9 mouse cellular contexts compared by ENCODE assay signal in genomic region chr13:64273352-64273751, GRCm38 (mm10). TPM values are rescaled to one million over a fixed set of nuclear protein-coding genes. Genes with fewer than 3 reads are reported as not detected.
DNase-seq lines count a peak whose midpoint lies in the region; ATAC-seq and TF ChIP-seq lines count a peak whose summit lies in the region.
"Had no signal": no experiment of that assay in that cellular context is flagged by ENCODE, and none has a peak within 500 bp of the region (broad histone marks: within the 10 kb centered on the region; RNA-seq: fewer than 3 reads in every experiment).

No protein-coding gene starts in this region.

- WGBS in kidney, embryonic 16.5 days: 38% methylated on average over 8 of the region's 8 CpGs
- WGBS in forebrain, embryonic 11.5 days: 49% methylated on average over 8 of the region's 8 CpGs
- 52% methylated on average over 8 of the region's 8 CpGs for WGBS in intestine, postnatal 0 days
- WGBS in neural tube, embryonic 12.5 days: 57% methylated on average over 8 of the region's 8 CpGs

- H3K9me3 ChIP-seq in kidney, embryonic 16.5 days (ENCODE audit: low read length): no peaks in the 10 kb centered on the region
- H3K9me3 ChIP-seq in forebrain, embryonic 11.5 days (ENCODE audit: control insufficient read depth, low read length): no peaks in the 10 kb centered on the region
- no peaks in the 10 kb centered on the region for H3K9me3 ChIP-seq in intestine, postnatal 0 days (ENCODE audit: control insufficient read depth)
- no peaks in the 10 kb centered on the region for H3K9me3 ChIP-seq in neural tube, embryonic 12.5 days

- H3K4me2 ChIP-seq in kidney, embryonic 16.5 days (replicated peaks; ENCODE audit: low read depth, low read length): peak overlapping the region; percentile 99
- H3K4me2 ChIP-seq in forebrain, embryonic 11.5 days (ENCODE audit: low read depth, low read length, severe bottlenecking): peak overlapping the region; percentile 100
- H3K4me2 ChIP-seq in intestine, postnatal 0 days (replicated peaks; ENCODE audit: low read depth): peak overlapping the region; percentile 100; the same call in 1 of the 2 replicates
- peak overlapping the region; percentile 97 for H3K4me2 ChIP-seq in neural tube, embryonic 12.5 days (replicated peaks)

- H3K9ac ChIP-seq in kidney, embryonic 16.5 days (replicated peaks; ENCODE audit: low read length): no peak overlapping the region
- H3K9ac ChIP-seq in forebrain, embryonic 11.5 days (ENCODE audit: low read length): no peak overlapping the region
- no peak overlapping the region for H3K9ac ChIP-seq in intestine, postnatal 0 days (ENCODE audit: low read depth, low read length)
- no peak overlapping the region for H3K9ac ChIP-seq in neural tube, embryonic 12.5 days

- H3K36me3 ChIP-seq in kidney, embryonic 16.5 days (ENCODE audit: insufficient read depth, low read length): no peaks in the 10 kb centered on the region
- H3K36me3 ChIP-seq in forebrain, embryonic 11.5 days (ENCODE audit: control insufficient read depth, insufficient read depth, low read length): no peaks in the 10 kb centered on the region
- no peaks in the 10 kb centered on the region for H3K36me3 ChIP-seq in intestine, postnatal 0 days (ENCODE audit: control insufficient read depth, insufficient read depth)
- no peaks in the 10 kb centered on the region for H3K36me3 ChIP-seq in neural tube, embryonic 12.5 days

- no peak for ATAC-seq in kidney, embryonic 16.5 days (ENCODE audit: low FRiP score, low TSS enrichment)
- ATAC-seq in forebrain, embryonic 11.5 days (replicated peaks; ENCODE audit: low FRiP score): no peak
- ATAC-seq in intestine, postnatal 0 days: no peak
- ATAC-seq in neural tube, embryonic 12.5 days (ENCODE audit: low FRiP score, low read depth): no peak

- H3K27ac ChIP-seq in kidney, embryonic 16.5 days (ENCODE audit: low read length): no peak overlapping the region
- no peak overlapping the region for H3K27ac ChIP-seq in forebrain, embryonic 11.5 days (ENCODE audit: low read depth, low read length)
- H3K27ac ChIP-seq in intestine, postnatal 0 days (ENCODE audit: low read depth, low read length): no peak overlapping the region
- H3K27ac ChIP-seq in neural tube, embryonic 12.5 days: no peak overlapping the region

- H3K4me3 ChIP-seq in kidney, embryonic 16.5 days (ENCODE audit: low read length): peak overlapping the region; percentile 63; the same call in 1 of the 2 replicates
- H3K4me3 ChIP-seq in forebrain, embryonic 11.5 days (ENCODE audit: low read depth, low read length): peak overlapping the region; percentile 73
- H3K4me3 ChIP-seq in intestine, postnatal 0 days (ENCODE audit: low read depth, low read length): no peak overlapping the region; the same call in 1 of the 2 replicates
- H3K4me3 ChIP-seq in neural tube, embryonic 12.5 days: no peak overlapping the region

- DNase-seq in kidney, adult 18-20 months: no peak
- DNase-seq in forebrain, embryonic 11.5 days (ENCODE audit: low spot score): no peak
- DNase-seq in spleen, postnatal 36 days (ENCODE audit: low spot score in 2 of 2): no peak
- no peak for DNase-seq in cerebellum, adult 8-10 months
- no peak for DNase-seq in gastrocnemius, postnatal 4 days (ENCODE audit: low spot score in 2 of 2)
- DNase-seq: layer of hippocampus, adult 9-11 months had no signal

- H3K27me3 ChIP-seq in kidney, embryonic 16.5 days (ENCODE audit: insufficient read depth, low read length): 0 out of 2 replicates have a peak, but pooled peaks cover 4% of the 10 kb centered on the region
- peaks cover 4% of the 10 kb centered on the region; the same call in 1 of the 2 replicates for H3K27me3 ChIP-seq in forebrain, embryonic 11.5 days (ENCODE audit: control insufficient read depth, insufficient read depth, low read length)
- H3K27me3 ChIP-seq in intestine, postnatal 0 days (replicated peaks; ENCODE audit: control insufficient read depth, insufficient read depth, low read length): no peaks in the 10 kb centered on the region
- peaks cover 10% of the 10 kb centered on the region; the same call in 1 of the 2 replicates for H3K27me3 ChIP-seq in neural tube, embryonic 12.5 days (replicated peaks)

- TF ChIP-seq CTCF in intestine, postnatal 0 days (IDR thresholded peaks at IDR 0.05; ENCODE audit: low read depth): no peak

- peaks cover 15% of the 10 kb centered on the region for H3K4me1 ChIP-seq in kidney, embryonic 16.5 days (ENCODE audit: insufficient read depth, low read length)
- H3K4me1 ChIP-seq in forebrain, embryonic 11.5 days (replicated peaks; ENCODE audit: control insufficient read depth, insufficient read depth, low read length): 0 out of 2 replicates have a peak, but pooled peaks cover 3% of the 10 kb centered on the region
- H3K4me1 ChIP-seq in intestine, postnatal 0 days (replicated peaks; ENCODE audit: control insufficient read depth, insufficient read depth, low read length): peaks cover 9% of the 10 kb centered on the region; the same call in 1 of the 2 replicates
- H3K4me1 ChIP-seq in neural tube, embryonic 12.5 days: peaks cover 6% of the 10 kb centered on the region; the same call in 1 of the 2 replicates

RNA-seq across cellular contexts. Expression of gene Cdc14b, which starts 1.7 kb away (rescaled TPM):
- 16.1 and 16.9 TPM in 2 replicates for polyA plus RNA-seq in kidney, embryonic 16.5 days (2015; fragmentation: Nextera tagmentation; extraction: Ambion mirVana)
- 12.7 and 13.7 TPM in 2 replicates for polyA plus RNA-seq in forebrain, embryonic 11.5 days (2014; fragmentation: Nextera tagmentation; extraction: Ambion mirVana)
- 15.0 and 17.2 TPM in 2 replicates for polyA plus RNA-seq in intestine, postnatal 0 days (2015; fragmentation: Nextera tagmentation; extraction: Ambion mirVana)
- 8.6 and 9.3 TPM in 2 replicates for polyA plus RNA-seq in neural tube, embryonic 12.5 days (2016; fragmentation: Nextera tagmentation; extraction: Ambion mirVana)
- 1 to 10 TPM; 7.5 to 8.7 TPM for total RNA-seq in gastrocnemius, postnatal 4 days (2021)

RNA-seq across cellular contexts. Expression of gene Aaed1, which starts 39.2 kb away (rescaled TPM):
- 43.3 and 55.4 TPM in 2 replicates for polyA plus RNA-seq in kidney, embryonic 16.5 days (2015; fragmentation: Nextera tagmentation; extraction: Ambion mirVana)
- polyA plus RNA-seq in forebrain, embryonic 11.5 days (2014; fragmentation: Nextera tagmentation; extraction: Ambion mirVana): 20.1 and 20.2 TPM in 2 replicates
- polyA plus RNA-seq in intestine, postnatal 0 days (2015; fragmentation: Nextera tagmentation; extraction: Ambion mirVana): 28.9 and 29.9 TPM in 2 replicates
- polyA plus RNA-seq in neural tube, embryonic 12.5 days (2016; fragmentation: Nextera tagmentation; extraction: Ambion mirVana): 23.6 and 24.6 TPM in 2 replicates
- 10 to 100 TPM; 36.5 to 41.9 TPM for total RNA-seq in gastrocnemius, postnatal 4 days (2021)

Comparison
In these comparisons a context has a peak if more than half of its experiments do, and no peak if none do; other contexts are left out.
1. H3K4me3 ChIP-seq: peak in kidney, embryonic 16.5 days (single experiment) and forebrain, embryonic 11.5 days (single experiment); none in intestine, postnatal 0 days (single experiment) and neural tube, embryonic 12.5 days (single experiment).
2. Peak in every context shown above with its lines, with median percentiles within 50 percentile points of each other: H3K4me2 ChIP-seq.